Mouse (Mus musculus): ENCODE data around the gene Sox5. TPM values are rescaled to one million over a fixed set of nuclear protein-coding genes. Genes with fewer than 3 reads are reported as not detected.

Sox5 gene
- total and polyA plus RNA-seq, 3 experiments = 1.7 to 3.4 (median 2.4) TPM

DNA sequence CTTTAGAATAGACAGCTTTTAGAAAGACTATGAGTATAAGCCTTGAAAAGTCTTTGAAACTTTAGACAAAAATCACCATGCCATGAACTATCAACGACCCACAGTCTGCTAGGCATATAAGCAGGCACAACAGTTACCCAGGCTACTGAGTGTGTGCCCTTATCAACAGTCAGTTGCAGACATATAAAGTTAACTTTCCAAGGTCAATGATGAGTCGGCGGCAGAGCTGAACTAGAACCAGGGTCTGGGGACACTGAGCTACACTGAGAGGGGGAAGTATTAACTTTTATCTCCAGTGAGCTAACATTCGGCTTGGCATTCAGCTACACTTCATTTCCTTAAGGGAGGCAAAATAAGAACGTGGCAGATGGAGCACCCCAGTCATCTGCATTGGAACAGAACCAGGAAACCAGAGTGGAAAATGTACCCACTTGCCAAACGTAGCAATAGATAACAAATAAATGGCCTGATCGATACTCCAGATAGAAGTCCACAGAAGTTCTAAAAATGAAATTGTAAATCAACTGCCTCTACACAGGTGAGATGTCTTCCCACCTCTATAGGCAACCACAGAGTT lies 154.2 kb downstream of the Sox5 start:
- H3K9ac ChIP-seq (ENCODE audit: low read depth, low read length) = no peak overlapping the region
- no peaks in the 10 kb centered on the region for H3K79me2 ChIP-seq (replicated peaks; ENCODE audit: control insufficient read depth, insufficient read depth, low read length)
- DNase-seq = no peak
- no peaks in the 10 kb centered on the region for H3K36me3 ChIP-seq (ENCODE audit: control insufficient read depth, insufficient read depth, low read length)
- H3K4me1 ChIP-seq (ENCODE audit: control insufficient read depth, insufficient read depth, low read length) = no peaks in the 10 kb centered on the region
- no peak overlapping the region for H3K4me3 ChIP-seq
- WGBS = 47% methylated on average over 7 of the region's 7 CpGs
- no peak overlapping the region for H3K27ac ChIP-seq
- TF ChIP-seq EP300 (IDR thresholded peaks at IDR 0.05; ENCODE audit: insufficient read depth, low read depth, low read length) (no peak), CTCF (IDR thresholded peaks at IDR 0.05) (no peak), POLR2A (IDR thresholded peaks at IDR 0.05; ENCODE audit: insufficient read depth, low read depth, low read length) (no peak)
- no peaks in the 10 kb centered on the region for H3K27me3 ChIP-seq (ENCODE audit: control insufficient read depth, insufficient read depth, low read length)
- intact Hi-C loops (cut with DNase I) = no loop called here

DNA sequence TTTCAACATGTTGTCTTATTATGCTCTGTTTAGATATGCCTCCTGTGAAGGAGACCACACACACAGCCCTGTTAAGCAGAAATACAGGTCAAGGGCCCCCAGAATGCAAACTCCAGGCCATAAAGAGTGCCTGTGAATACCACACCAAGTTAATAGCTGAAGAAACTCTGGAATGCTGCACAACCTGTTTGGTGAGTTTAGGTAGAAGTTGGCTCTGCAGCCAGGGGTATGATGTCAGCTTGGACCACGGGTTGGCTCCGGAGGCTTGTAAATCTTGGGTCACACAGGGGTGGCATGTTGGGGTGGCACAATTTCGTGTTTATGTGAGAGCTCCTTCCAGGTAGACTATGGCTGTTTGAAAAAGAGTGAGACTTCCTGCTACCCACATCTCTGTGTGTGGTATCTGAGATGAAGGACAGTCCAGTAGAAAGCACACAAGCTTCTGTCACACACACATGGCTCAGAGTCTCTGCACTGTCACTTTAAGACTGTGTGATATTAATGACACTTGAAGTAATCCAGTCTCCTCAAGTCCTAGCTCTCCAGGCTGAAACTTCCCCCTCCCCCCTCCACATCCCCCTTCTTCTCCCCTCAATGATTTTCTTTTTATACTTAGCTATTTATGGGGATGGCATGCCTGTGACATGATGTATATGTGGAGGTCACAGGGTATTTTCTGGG lies 160.5 kb downstream of the Sox5 start:
- 58% methylated on average over 3 of the region's 3 CpGs for WGBS
- Histone ChIP-seq H3K27me3 (ENCODE audit: control insufficient read depth, insufficient read depth, low read length) (no peaks in the 10 kb centered on the region), H3K9ac (ENCODE audit: low read depth, low read length) (no peak overlapping the region), H3K79me2 (replicated peaks; ENCODE audit: control insufficient read depth, insufficient read depth, low read length) (no peaks in the 10 kb centered on the region), H3K4me3 (no peak overlapping the region), H3K27ac (no peak overlapping the region), H3K4me1 (ENCODE audit: control insufficient read depth, insufficient read depth, low read length) (no peaks in the 10 kb centered on the region), H3K36me3 (ENCODE audit: control insufficient read depth, insufficient read depth, low read length) (no peaks in the 10 kb centered on the region)
- intact Hi-C loops (cut with DNase I) = no loop called here
- DNase-seq = no peak
- TF ChIP-seq POLR2A (IDR thresholded peaks at IDR 0.05; ENCODE audit: insufficient read depth, low read depth, low read length) = no peak
- no peak for TF ChIP-seq EP300 (IDR thresholded peaks at IDR 0.05; ENCODE audit: insufficient read depth, low read depth, low read length)
- TF ChIP-seq CTCF (IDR thresholded peaks at IDR 0.05) = no peak

DNA sequence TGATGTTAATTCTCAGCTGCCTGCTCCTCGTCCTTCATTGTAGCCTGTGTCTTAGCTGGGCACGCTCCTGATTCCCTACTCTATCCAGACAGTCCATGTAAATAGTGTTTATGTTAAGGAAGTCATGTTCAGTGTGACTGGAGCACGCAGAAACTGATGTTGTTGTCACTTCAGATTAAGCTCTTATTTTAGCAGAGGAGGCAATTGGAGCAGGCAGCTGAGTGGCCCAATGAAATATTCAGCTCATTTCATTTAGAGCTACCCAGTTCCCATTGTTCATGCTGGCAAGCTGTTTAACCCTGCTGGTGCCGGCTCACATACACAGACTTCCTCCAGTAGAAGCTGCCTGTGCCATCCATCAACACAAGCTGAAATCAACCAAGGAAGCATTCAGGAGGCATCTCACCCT lies 170.4 kb downstream of the Sox5 start:
- Histone ChIP-seq H3K4me3 (no peak overlapping the region), H3K27ac (no peak overlapping the region), H3K36me3 (ENCODE audit: control insufficient read depth, insufficient read depth, low read length) (no peaks in the 10 kb centered on the region), H3K4me1 (ENCODE audit: control insufficient read depth, insufficient read depth, low read length) (no peaks in the 10 kb centered on the region), H3K27me3 (ENCODE audit: control insufficient read depth, insufficient read depth, low read length) (no peaks in the 10 kb centered on the region), H3K79me2 (replicated peaks; ENCODE audit: control insufficient read depth, insufficient read depth, low read length) (no peaks in the 10 kb centered on the region), H3K9ac (ENCODE audit: low read depth, low read length) (no peak overlapping the region)
- 36% methylated on average over 4 of the region's 4 CpGs for WGBS
- no peak for DNase-seq
- intact Hi-C loops (cut with DNase I) = no loop called here
- TF ChIP-seq POLR2A (IDR thresholded peaks at IDR 0.05; ENCODE audit: insufficient read depth, low read depth, low read length) = no peak
- TF ChIP-seq EP300 (IDR thresholded peaks at IDR 0.05; ENCODE audit: insufficient read depth, low read depth, low read length) = no peak

DNA sequence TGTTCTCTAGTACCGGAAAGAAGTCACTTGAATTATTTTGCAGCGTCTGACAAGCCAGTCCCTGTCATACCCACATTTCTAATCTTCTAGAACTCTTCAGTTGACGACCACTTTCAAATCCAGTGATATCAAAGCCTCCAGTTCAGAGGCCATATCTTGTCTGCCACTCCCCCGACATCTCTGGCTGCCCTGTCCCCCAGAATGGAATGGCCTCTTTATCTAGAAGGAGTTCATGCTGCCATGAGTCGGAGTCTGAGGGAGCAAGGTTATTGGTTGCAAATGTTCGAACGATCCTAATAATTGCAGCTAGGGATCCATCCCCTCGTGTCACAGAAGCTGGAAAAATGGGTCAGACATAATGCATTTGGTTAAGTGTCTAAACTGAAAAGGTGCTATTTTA lies 170.9 kb downstream of the Sox5 start:
- WGBS = 57% methylated on average over 8 of the region's 8 CpGs
- intact Hi-C loops (cut with DNase I) = no loop called here

DNA sequence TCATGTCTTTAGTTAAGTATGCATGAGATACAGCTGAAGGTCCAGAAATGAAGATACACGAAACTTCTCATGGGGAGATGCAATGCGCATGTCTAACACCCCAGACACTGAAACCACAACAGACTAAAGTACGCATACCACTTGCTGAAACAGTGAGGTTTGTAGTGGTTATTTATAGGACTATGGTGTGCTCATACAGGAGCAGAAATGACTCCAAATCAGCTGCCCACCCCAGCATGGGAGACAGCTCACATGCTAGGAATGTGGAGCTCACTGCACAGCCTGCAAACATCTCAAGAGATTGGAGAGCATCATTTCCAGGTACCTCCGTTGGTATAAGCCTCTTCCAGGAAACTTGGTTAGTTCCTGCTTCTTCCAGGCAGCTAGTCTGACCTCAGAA lies 178.9 kb downstream of the Sox5 start:
- no peak overlapping the region for H3K9ac ChIP-seq (ENCODE audit: low read depth, low read length)
- no peaks in the 10 kb centered on the region for H3K79me2 ChIP-seq (replicated peaks; ENCODE audit: control insufficient read depth, insufficient read depth, low read length)
- WGBS = 71% methylated on average over 4 of the region's 4 CpGs
- no peak overlapping the region for H3K4me3 ChIP-seq
- H3K27me3 ChIP-seq (ENCODE audit: control insufficient read depth, insufficient read depth, low read length) = no peaks in the 10 kb centered on the region
- H3K27ac ChIP-seq = no peak overlapping the region
- intact Hi-C loops (cut with DNase I) = no loop called here
- TF ChIP-seq EP300 (IDR thresholded peaks at IDR 0.05; ENCODE audit: insufficient read depth, low read depth, low read length) (no peak), POLR2A (IDR thresholded peaks at IDR 0.05; ENCODE audit: insufficient read depth, low read depth, low read length) (no peak), CTCF (IDR thresholded peaks at IDR 0.05) (no peak)
- H3K36me3 ChIP-seq (ENCODE audit: control insufficient read depth, insufficient read depth, low read length) = no peaks in the 10 kb centered on the region
- H3K4me1 ChIP-seq (ENCODE audit: control insufficient read depth, insufficient read depth, low read length) = no peaks in the 10 kb centered on the region
- no peak for DNase-seq

More for the DNA sequence above, 170.9 kb downstream of the Sox5 start:
- Histone ChIP-seq H3K79me2 (replicated peaks; ENCODE audit: control insufficient read depth, insufficient read depth, low read length) (no peaks in the 10 kb centered on the region), H3K27ac (no peak overlapping the region), H3K4me3 (no peak overlapping the region), H3K36me3 (ENCODE audit: control insufficient read depth, insufficient read depth, low read length) (no peaks in the 10 kb centered on the region), H3K4me1 (ENCODE audit: control insufficient read depth, insufficient read depth, low read length) (no peaks in the 10 kb centered on the region), H3K27me3 (ENCODE audit: control insufficient read depth, insufficient read depth, low read length) (no peaks in the 10 kb centered on the region), H3K9ac (ENCODE audit: low read depth, low read length) (no peak overlapping the region)
- TF ChIP-seq CTCF (IDR thresholded peaks at IDR 0.05) (no peak), POLR2A (IDR thresholded peaks at IDR 0.05; ENCODE audit: insufficient read depth, low read depth, low read length) (no peak), EP300 (IDR thresholded peaks at IDR 0.05; ENCODE audit: insufficient read depth, low read depth, low read length) (no peak)
- DNase-seq = no peak

DNA sequence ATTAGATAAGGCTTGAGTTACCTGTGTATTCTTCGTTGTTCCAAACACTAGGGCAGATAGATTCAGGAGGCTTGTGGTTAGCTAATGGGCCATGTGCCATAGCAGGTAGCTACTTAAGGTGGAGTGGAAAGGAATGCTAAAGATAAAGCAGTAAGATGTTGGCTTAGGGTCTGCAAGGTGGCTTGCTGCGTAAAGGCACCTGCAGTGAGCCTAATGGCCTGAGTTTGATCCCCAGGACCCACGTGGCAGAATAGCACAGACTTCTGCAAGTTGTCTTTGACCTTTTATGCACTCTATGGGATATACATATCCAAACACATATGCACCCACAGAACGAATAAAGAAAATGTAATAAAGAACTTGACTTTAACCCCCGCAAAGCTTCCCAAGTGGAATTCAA lies 181.4 kb downstream of the Sox5 start:
- no peaks in the 10 kb centered on the region for H3K27me3 ChIP-seq (ENCODE audit: control insufficient read depth, insufficient read depth, low read length)
- H3K79me2 ChIP-seq (replicated peaks; ENCODE audit: control insufficient read depth, insufficient read depth, low read length) = no peaks in the 10 kb centered on the region
- no peak for DNase-seq
- WGBS = 87% methylated on average over 5 of the region's 5 CpGs
- H3K27ac ChIP-seq = no peak overlapping the region
- H3K36me3 ChIP-seq (ENCODE audit: control insufficient read depth, insufficient read depth, low read length) = no peaks in the 10 kb centered on the region
- TF ChIP-seq POLR2A (IDR thresholded peaks at IDR 0.05; ENCODE audit: insufficient read depth, low read depth, low read length) = no peak
- no peak for TF ChIP-seq EP300 (IDR thresholded peaks at IDR 0.05; ENCODE audit: insufficient read depth, low read depth, low read length)
- TF ChIP-seq CTCF (IDR thresholded peaks at IDR 0.05) = no peak
- H3K9ac ChIP-seq (ENCODE audit: low read depth, low read length) = no peak overlapping the region
- intact Hi-C loops (cut with DNase I) = no loop called here
- H3K4me1 ChIP-seq (ENCODE audit: control insufficient read depth, insufficient read depth, low read length) = no peaks in the 10 kb centered on the region
- H3K4me3 ChIP-seq = no peak overlapping the region

All from heart, adult 2 months (tissue).